Mouse (Mus musculus) brain, embryonic 18.5 days (tissue): ENCODE data around the gene Gm17364.
A peak's percentile ranks its signal among the peaks of the same experiment; 100 is the strongest.
"Not testable (repeated sequence)": the region's sequence is repeated elsewhere in the genome, so short reads cannot be mapped to it uniquely, and the experiment has no call there.

Experiments used
- DNase-seq: peaks from one replicate; pipeline ENCODE4 v3.0.0-alpha.2; 2012; ENCODE audit warnings: low read depth, low spot score

Gene Gm17364

DNA sequence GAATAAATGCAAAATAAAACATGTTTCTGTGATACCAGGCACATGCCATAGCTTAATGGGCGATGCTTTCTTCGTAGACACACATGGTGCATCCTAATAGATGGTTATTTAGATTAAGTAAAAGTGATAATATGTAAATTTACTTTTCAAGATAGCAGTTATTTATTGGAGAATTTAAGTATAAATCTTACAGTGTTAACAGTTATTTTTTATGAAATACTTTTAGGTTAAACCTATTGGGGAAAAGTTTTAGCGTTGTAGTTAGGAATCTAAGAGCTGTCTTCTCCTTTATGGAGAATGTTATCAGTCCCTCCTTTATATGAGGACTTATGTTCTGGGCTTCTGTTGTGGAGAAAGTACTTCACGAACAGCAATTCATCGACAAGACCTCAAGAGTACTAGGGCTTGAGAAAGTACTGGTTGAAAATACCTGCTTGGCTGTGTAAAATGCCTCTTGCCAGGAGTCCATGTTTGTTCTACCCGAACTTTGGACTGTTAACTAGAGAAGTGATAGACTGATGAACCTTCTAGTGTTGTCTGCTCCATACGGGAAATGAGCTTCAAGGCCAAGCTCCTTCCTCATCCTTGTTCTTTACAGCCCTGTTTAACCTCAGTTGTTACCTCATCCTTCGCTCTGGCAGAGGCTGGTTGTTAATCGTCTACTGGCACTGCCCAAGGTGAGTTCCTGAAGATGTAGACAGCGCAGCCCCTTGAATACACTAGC, at the start of gene Gm17364:
Gene Gm17364 (minus strand): TSS at position 51 of the 724 bp plus-strand sequence.
- no peak for DNase-seq

GRCm38 (mm10) chr13:41321433-41321832, 47.7 kb upstream of the Gm17364 start:
- DNase-seq = no peak

GRCm38 (mm10) chr13:41320749-41321148, 47.0 kb upstream of the Gm17364 start:
- DNase-seq = no peak

GRCm38 (mm10) chr13:41302716-41303115, 28.9 kb upstream of the Gm17364 start:
- DNase-seq = no peak

DNA sequence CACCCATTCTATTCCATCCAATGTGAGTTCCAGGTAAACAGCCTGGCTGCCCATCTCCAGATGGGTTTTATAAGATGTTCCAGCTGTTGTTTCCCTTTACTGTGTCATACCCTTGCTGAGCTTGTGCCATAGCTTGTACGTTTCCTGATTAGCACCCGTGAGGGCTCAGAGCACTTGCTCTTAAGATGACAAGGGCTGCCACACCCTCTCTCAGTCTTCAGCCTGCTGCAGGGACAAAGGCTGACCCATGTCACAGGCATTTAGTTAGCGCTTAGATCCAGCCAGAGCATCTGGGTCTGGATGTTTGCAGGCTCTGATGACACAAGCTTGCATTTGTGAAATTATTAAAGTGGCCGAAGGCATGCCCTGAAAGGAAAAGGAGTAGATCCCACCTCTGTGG, 26.3 kb upstream of the Gm17364 start:
- no peak for DNase-seq

DNA sequence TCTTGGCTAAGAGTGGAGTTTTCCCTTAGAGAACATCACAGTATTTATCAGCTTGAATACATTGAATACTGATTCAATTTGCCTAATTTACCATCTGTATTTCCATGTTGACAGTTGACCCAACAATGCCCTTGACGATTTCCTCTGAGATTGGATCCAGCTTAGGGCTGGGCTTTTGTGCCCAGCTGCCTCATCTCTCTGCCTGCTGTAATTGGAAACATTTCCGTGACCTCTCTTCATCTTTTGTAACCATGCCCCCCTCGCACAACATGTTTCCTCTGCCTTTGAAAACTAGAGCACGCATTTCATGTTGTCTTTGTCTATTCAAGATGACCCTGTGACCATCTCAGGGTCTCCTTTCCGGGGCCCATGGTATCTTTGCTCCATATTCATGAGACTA, 25.2 kb upstream of the Gm17364 start:
- no peak for DNase-seq

GRCm38 (mm10) chr13:41298533-41298932, 24.8 kb upstream of the Gm17364 start:
- no peak for DNase-seq

DNA sequence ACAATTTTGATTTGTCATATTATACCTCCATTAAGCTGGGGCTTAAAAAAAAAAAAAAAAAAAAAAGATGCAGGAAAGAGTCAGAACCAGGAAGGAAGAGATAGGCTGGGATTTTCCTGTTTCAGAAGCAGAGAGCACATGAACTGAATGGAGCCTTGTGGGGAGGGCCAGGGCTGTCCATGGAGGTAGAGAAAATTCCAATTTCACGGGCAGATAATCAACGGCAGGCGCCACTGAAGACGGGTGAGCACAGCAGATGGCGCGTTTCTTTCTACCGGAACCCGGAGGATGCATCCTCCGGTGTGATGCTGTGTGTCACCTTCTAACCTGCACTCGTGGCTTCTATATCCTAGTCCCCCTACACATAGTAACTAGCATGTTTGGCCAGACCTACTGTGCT, 22.6 kb upstream of the Gm17364 start:
- no peak for DNase-seq

DNA sequence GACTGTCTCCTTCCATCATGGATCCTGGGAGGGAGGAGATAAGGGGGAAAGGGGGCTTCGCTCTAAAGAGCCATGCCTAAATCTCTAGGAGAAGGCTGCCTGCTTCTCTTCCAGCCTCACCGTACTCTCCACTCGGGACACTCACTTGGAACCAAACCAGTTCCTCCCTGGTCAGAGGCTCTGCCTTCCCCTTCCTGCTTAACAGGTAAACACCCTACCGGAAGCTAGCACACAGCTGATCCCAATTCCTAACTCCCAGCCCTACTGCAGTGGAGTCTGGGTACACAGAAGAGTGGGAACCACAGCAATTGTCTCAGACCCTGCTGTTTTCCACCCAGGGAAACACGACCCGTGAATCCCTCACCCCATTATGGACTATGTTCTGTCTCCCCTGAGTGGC, 22.1 kb upstream of the Gm17364 start:
- no peak for DNase-seq

GRCm38 (mm10) chr13:41293595-41293994, 19.8 kb upstream of the Gm17364 start:
- DNase-seq = no peak

- no peak for DNase-seq
These were observed 17.7 kb upstream of the Gm17364 start for GRCm38 (mm10) chr13:41291466-41291974.

DNA sequence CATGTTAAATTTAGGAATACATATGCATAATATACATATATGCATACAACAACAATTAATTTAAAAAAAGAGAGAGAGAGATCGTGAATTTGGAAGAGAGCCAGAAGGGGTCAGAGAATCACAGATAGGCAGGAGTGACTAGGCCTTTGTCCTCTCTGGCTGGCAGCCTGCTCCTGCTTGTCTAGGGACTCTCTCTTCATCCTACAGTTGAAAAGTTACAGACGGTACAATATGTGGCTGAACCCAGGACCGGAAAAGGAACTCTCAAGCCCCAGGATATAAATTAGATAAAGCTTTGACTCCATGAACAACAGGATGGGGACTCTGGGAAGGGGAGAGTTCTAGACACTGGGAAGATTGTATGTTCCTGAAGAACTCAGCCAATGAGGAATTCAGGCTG, 12.5 kb upstream of the Gm17364 start:
- DNase-seq = no peak

- DNase-seq = no peak
These were observed 11.7 kb upstream of the Gm17364 start for GRCm38 (mm10) chr13:41285448-41285847.

- peak; percentile 40 for DNase-seq
These were observed 9.5 kb upstream of the Gm17364 start for GRCm38 (mm10) chr13:41283256-41283655.

- no peak for DNase-seq
These were observed 6.9 kb upstream of the Gm17364 start for GRCm38 (mm10) chr13:41280696-41281095.

DNA sequence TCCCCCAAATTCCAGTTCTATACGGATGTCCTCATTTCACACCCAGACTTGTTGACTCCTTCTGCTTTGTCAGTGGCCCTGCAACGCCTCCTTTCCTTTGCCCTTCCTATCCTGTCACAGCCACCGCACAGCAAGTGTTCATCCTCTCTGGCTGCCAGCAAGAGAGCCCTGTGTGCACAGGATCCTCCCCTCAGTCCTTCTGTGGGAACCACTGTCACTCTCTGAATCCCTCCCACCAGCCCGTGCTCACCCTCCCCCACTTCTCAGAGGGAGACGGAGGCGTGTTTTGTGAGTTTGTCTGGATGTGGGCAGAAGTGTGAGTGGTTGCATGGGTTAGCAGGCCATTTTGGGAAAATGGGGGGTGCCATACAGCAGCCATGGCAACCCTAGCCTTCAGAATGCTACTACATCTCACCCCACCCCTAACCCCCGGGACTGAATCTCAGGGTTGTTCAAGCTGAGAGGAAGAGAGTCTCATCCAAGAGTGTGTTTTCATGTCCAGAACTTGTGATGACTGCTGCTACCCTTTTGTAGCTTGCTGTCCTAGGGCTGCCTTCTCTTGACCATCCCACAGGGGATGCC, 5.9 kb downstream of the Gm17364 start:
- no peak for DNase-seq

DNA sequence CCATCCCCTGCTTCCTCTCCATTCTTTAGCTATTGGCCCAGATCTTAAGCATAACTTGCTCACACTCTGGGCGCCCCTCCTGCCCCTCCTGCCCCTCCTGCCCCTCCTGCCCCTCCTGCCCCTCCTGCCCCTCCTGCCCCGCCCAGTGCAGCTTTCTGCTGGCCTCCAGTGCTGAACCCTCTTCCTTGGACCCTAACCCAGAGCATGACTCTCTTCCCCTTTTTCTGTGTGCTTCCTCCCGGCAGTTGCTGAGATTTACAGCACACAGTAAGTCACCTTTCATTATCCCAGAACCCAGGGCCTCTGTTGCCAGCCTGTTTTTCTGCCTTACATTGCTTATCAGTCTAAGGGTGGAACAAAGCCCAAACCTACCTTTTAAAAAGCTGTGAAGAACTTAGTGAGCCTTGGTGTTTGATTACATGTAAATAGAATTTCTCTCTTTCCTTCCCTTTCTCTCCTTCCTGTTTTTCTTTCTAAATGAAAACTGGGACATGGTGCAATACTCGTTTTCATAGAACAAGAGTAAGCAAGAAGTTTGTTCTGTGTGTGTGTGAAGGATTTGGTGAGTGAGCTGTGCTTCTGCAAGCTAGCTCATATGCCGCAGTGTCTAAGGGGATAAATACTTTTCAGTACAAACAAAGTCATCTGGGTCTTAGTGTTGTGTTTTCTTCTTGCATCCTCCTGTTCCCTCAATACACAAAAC, 10.3 kb downstream of the Gm17364 start:
- no peak for DNase-seq

DNA sequence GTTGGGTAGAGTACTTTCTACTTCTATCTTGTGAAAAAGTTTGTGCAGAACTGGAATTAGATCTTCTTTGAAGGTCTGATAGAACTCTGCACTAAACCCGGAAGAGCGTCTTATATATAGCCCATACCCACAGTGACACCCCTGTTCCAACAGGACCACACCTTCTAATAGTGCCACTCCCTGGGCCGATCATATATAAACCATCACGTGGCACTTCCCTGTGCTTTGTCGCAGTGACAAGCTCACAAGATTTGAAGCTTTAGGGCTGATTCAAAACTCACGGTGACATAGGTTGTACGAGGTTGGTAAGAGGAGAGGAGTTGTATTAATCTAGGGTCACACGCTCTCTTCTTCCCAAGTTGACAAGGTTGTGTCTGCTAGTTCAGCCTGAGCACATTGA, 12.2 kb downstream of the Gm17364 start:
- DNase-seq = not testable (repeated sequence)

DNA sequence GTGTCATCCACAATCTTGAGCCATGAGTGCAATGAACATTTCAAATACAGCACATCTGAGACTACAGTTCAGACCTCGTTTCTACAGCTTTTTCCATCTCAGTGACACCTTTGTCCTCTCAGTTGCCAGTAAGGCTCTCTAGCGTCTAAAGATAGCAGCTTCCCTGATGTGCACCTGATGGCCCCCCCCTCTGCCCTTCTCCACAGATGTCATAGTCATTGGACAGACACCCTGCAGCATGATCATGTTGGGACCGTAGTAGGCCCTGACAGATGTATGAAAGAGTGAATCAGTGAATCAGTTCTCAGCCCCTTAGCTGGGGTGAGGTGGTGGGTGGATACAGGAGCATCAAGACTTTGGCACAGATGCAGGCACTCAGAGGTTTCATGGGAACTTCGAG, 15.9 kb downstream of the Gm17364 start:
- no peak for DNase-seq

GRCm38 (mm10) chr13:41256962-41257361, 16.8 kb downstream of the Gm17364 start:
- no peak for DNase-seq

- no peak for DNase-seq
These were observed 17.7 kb downstream of the Gm17364 start for GRCm38 (mm10) chr13:41256126-41256525.

GRCm38 (mm10) chr13:41252736-41253135, 21.0 kb downstream of the Gm17364 start:
- DNase-seq = no peak

GRCm38 (mm10) chr13:41252141-41252540, 21.6 kb downstream of the Gm17364 start:
- DNase-seq = no peak
